Mouse (Mus musculus): Measurements from ENCODE around the gene Ooep. TPM values are rescaled to one million over a fixed set of nuclear protein-coding genes. Genes with fewer than 3 reads are reported as not detected.

Ooep gene
- total and polyA plus RNA-seq, 3 experiments: not detected

- DNase-seq (ENCODE audit: extremely low read depth): peak; percentile 57
- Histone ChIP-seq H3K27me3 (replicated peaks) (peaks cover 30% of the 10 kb centered on the region), H3K4me3 (replicated peaks in 1 of 3; ENCODE audit: low read depth in 2 of 3, low read length in 2 of 3, poor library complexity in 1 of 3) (no peak overlapping the region), H3K79me2 (replicated peaks; ENCODE audit: control insufficient read depth, extremely low read depth, insufficient read depth, poor library complexity, severe bottlenecking) (no peaks in the 10 kb centered on the region), H3K36me3 (replicated peaks in 1 of 2; ENCODE audit: control insufficient read depth in 1 of 2, insufficient read depth in 1 of 2, low read length in 1 of 2) (no peaks in the 10 kb centered on the region), H3K4me1 (ENCODE audit: control insufficient read depth in 1 of 2, insufficient read depth in 2 of 2) (no peaks in the 10 kb centered on the region), H3K9me3 (replicated peaks; ENCODE audit: low read length) (no peaks in the 10 kb centered on the region), H3K9ac (ENCODE audit: insufficient read depth, low read depth) (no peak overlapping the region), H3K4me2 (ENCODE audit: insufficient read depth, low read depth, poor library complexity, severe bottlenecking) (no peak overlapping the region), H3K27ac (ENCODE audit: insufficient read depth, low read depth) (no peak overlapping the region)
- dilution Hi-C loops (cut with MboI; ENCODE audit: extremely low pct_ligation_motif_present, extremely low pct_unique_long_range_greater_than_20kb, low sequenced_read_pairs) (no loop called here), in situ Hi-C loops (cut with MboI; ENCODE audit: low pct_ligation_motif_present, low pct_unique_long_range_greater_than_20kb, low sequenced_read_pairs) (no loop called here)
- TF ChIP-seq JUN (IDR thresholded peaks at IDR 0.05; ENCODE audit: insufficient read depth, low read depth, low read length) (no peak), IRF4 (IDR thresholded peaks at IDR 0.05; ENCODE audit: low read depth, low read length) (peak; percentile 42; the same call in 1 of the 2 replicates), RAD21 (IDR thresholded peaks at IDR 0.05; ENCODE audit: low read depth, low read length) (peak; percentile 66), SMC3 (IDR thresholded peaks at IDR 0.05; ENCODE audit: low read depth, low read length) (peak; percentile 62), CTCF (conservative IDR thresholded peaks at IDR 0.05 in 1 of 2, IDR thresholded peaks at IDR 0.05 in 1 of 2; ENCODE audit: low read depth in 2 of 2, low read length in 2 of 2) (peak; percentile 74 to 79), SIN3A (IDR thresholded peaks at IDR 0.05; ENCODE audit: low read length) (no peak)
These were observed 20.5 kb downstream of the Ooep start for GRCm38 (mm10) chr9:78358053-78358452.

DNA sequence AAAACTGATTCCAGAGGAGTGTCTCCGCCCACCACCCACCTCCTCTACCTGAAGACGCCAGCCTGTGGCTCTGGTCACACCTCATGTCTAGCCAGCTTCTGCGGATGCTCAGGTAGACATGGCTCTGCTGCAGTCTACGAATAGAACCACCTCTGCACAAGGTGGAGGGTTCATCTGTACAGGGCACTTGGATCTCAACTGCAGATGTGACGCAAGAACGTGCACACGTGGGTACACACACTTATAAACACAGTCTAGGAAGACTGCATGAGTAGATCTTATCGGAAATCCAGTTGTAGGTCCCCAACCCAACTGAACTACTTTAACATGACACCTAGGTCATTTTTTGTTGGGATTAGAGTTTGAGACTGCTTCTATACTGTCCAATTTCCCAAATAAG, 22.9 kb downstream of the Ooep start, which contains the start of gene Gsta2:
TSS of gene Gsta2 (minus strand) at position 178 of the 400 bp plus-strand sequence.
- no peak within 1 kb of the TSS for H3K9ac ChIP-seq (ENCODE audit: insufficient read depth, low read depth)
- H3K36me3 ChIP-seq (replicated peaks in 1 of 2; ENCODE audit: control insufficient read depth in 1 of 2, insufficient read depth in 1 of 2, low read length in 1 of 2): no peaks in the 10 kb centered on the region
- no peak within 1 kb of the TSS for H3K4me3 ChIP-seq (replicated peaks in 1 of 3; ENCODE audit: low read depth in 2 of 3, low read length in 2 of 3, poor library complexity in 1 of 3)
- TF ChIP-seq JUND (conservative IDR thresholded peaks at IDR 0.05; ENCODE audit: low read depth, low read length): no peak
- no peak for TF ChIP-seq TCF12 (IDR thresholded peaks at IDR 0.05; ENCODE audit: low read depth, low read length)
- TF ChIP-seq ZC3H11A (IDR thresholded peaks at IDR 0.05; ENCODE audit: low read depth, low read length): no peak
- TF ChIP-seq CHD1 (IDR thresholded peaks at IDR 0.05; ENCODE audit: low read depth, low read length): no peak
- TF ChIP-seq NRF1 (IDR thresholded peaks at IDR 0.05; ENCODE audit: low read depth, low read length): no peak
- no peak for TF ChIP-seq EP300 (IDR thresholded peaks at IDR 0.05; ENCODE audit: low read length)
- TF ChIP-seq E2F4 (IDR thresholded peaks at IDR 0.05; ENCODE audit: insufficient replicate concordance, low read depth, low read length): no peak
- no peak for TF ChIP-seq POLR2AphosphoS2 (IDR thresholded peaks at IDR 0.05; ENCODE audit: low read depth, low read length)
- no peak for TF ChIP-seq MXI1 (IDR thresholded peaks at IDR 0.05; ENCODE audit: low read depth, low read length)
- TF ChIP-seq USF2 (conservative IDR thresholded peaks at IDR 0.05; ENCODE audit: low read depth, low read length): no peak
- TF ChIP-seq ZKSCAN1 (IDR thresholded peaks at IDR 0.05; ENCODE audit: borderline replicate concordance, low read depth, low read length): no peak
- TF ChIP-seq MAX (IDR thresholded peaks at IDR 0.05; ENCODE audit: low read length): no peak
- TF ChIP-seq TBP (conservative IDR thresholded peaks at IDR 0.05; ENCODE audit: low read depth, low read length): no peak
- TF ChIP-seq ELF1 (IDR thresholded peaks at IDR 0.05; ENCODE audit: low read depth, low read length): no peak
- no peak for TF ChIP-seq HCFC1 (IDR thresholded peaks at IDR 0.05; ENCODE audit: low read depth, low read length)
- TF ChIP-seq NELFE (IDR thresholded peaks at IDR 0.05; ENCODE audit: low read depth, low read length): no peak
- no peak for TF ChIP-seq ZMIZ1 (IDR thresholded peaks at IDR 0.05; ENCODE audit: low read depth, low read length)
- no peak for TF ChIP-seq BHLHE40 (IDR thresholded peaks at IDR 0.05; ENCODE audit: low read depth, low read length)
- no peak for TF ChIP-seq CTCF (conservative IDR thresholded peaks at IDR 0.05 in 1 of 2, IDR thresholded peaks at IDR 0.05 in 1 of 2; ENCODE audit: low read depth in 2 of 2, low read length in 2 of 2)
- peaks cover 39% of the 10 kb centered on the region for H3K27me3 ChIP-seq (replicated peaks)
- in situ Hi-C loops (cut with MboI; ENCODE audit: low pct_ligation_motif_present, low pct_unique_long_range_greater_than_20kb, low sequenced_read_pairs): no loop called here
- no peaks in the 10 kb centered on the region for H3K4me1 ChIP-seq (ENCODE audit: control insufficient read depth in 1 of 2, insufficient read depth in 2 of 2)
- no peaks in the 10 kb centered on the region for H3K9me3 ChIP-seq (replicated peaks; ENCODE audit: low read length)
- no peak for DNase-seq (ENCODE audit: extremely low read depth)
- no peaks in the 10 kb centered on the region for H3K79me2 ChIP-seq (replicated peaks; ENCODE audit: control insufficient read depth, extremely low read depth, insufficient read depth, poor library complexity, severe bottlenecking)
- H3K4me2 ChIP-seq (ENCODE audit: insufficient read depth, low read depth, poor library complexity, severe bottlenecking): no peak within 1 kb of the TSS
- dilution Hi-C loops (cut with MboI; ENCODE audit: extremely low pct_ligation_motif_present, extremely low pct_unique_long_range_greater_than_20kb, low sequenced_read_pairs): no loop called here
- H3K27ac ChIP-seq (ENCODE audit: insufficient read depth, low read depth): no peak within 1 kb of the TSS

All from CH12.LX (cell line).